Mouse (Mus musculus): Measurements from ENCODE around the gene Krtap4-8.
"Not testable (repeated sequence)": the region's sequence is repeated elsewhere in the genome, so short reads cannot be mapped to it uniquely, and the experiment has no call there.

Krtap4-8 gene

DNA sequence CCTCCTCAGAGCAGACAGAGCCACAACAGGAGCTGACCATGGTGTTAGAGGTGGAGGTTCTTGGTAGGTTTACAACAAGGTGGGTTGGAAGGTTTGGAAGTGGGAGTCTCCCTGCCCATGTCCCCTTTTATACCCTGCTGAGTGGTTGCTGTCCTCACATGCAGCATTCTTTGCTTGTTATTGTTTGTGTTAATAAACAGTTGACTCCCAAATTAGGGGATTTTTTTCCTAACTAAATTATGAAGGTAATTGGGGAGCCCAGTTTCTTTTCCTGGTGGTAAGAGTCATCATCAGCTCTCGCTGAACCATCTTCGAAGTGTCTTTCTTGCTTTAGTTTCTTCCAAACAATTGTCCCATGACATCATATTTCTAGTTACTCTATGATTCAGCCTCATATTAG is at the start of gene Krtap4-8:
TSS of gene Krtap4-8 (minus strand) at position 101 of the 400 bp plus-strand sequence.
- DNase-seq, result no peak

DNA sequence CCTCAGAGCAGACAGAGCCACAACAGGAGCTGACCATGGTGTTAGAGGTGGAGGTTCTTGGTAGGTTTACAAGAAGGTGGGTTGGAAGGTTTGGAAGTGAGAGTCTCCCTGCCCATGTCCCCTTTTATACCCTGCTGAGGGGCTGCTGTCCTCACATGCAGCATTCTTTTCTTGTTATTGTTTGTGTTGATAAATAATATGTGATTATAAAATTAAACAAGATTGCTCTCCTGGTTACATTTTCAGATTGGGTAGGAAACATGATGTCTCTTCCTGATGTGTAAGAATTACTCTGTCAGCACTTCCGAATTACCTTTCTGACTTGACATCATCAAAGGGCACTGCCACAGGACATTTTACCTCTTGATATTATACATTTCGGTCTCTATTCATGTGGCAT is 35.1 kb upstream of the Krtap4-8 start, which contains the start of gene Gm11564:
TSS of gene Gm11564 (minus strand) at position 101 of the 400 bp plus-strand sequence.
- not testable (repeated sequence) for DNase-seq

GRCm38 (mm10) chr11:99809792-99810191 is 29.3 kb upstream of the Krtap4-8 start, which contains the start of gene Krtap4-13:
Gene Krtap4-13, minus strand, starts transcription at chr11:99809892.
- DNase-seq, result not testable (repeated sequence)

- DNase-seq, result not testable (repeated sequence)
Observed at GRCm38 (mm10) chr11:99804346-99804745, 23.8 kb upstream of the Krtap4-8 start, which contains the start of gene Gm11554. Gene Gm11554, minus strand, starts transcription at chr11:99804446.

- DNase-seq, result not testable (repeated sequence)
Observed at GRCm38 (mm10) chr11:99798832-99799231, 18.3 kb upstream of the Krtap4-8 start, which contains the start of gene Gm11569. Gene Gm11569, minus strand, starts transcription at chr11:99798932.

- DNase-seq, result no peak
Observed at GRCm38 (mm10) chr11:99793367-99793766, 12.9 kb upstream of the Krtap4-8 start, which contains the start of gene Gm11596. Gene Gm11596, minus strand, starts transcription at chr11:99793467.

DNA sequence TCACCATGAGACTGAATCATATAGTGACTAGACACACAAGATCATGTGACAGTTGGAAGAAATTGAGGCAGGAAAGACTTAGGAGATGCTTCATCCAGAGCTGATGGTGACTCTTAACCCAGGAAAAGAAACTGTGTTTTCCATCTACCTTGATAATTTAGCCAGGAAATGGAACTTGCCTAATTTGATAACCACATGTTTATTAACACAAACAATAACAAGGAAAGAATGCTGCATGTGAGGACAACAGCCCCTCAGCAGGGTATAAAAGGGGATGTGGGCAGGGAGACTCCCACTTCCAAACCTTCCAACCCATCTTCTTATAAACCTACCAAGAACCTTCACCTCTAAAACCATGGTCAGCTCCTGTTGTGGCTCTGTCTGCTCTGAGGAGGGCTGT is 4.4 kb upstream of the Krtap4-8 start, which contains the start of gene Krtap4-9:
TSS of gene Krtap4-9 (plus strand) at position 301 of the 400 bp plus-strand sequence.
- not testable (repeated sequence) for DNase-seq

- no peak for DNase-seq
Observed at GRCm38 (mm10) chr11:99778401-99778800, 2.1 kb downstream of the Krtap4-8 start.

DNA sequence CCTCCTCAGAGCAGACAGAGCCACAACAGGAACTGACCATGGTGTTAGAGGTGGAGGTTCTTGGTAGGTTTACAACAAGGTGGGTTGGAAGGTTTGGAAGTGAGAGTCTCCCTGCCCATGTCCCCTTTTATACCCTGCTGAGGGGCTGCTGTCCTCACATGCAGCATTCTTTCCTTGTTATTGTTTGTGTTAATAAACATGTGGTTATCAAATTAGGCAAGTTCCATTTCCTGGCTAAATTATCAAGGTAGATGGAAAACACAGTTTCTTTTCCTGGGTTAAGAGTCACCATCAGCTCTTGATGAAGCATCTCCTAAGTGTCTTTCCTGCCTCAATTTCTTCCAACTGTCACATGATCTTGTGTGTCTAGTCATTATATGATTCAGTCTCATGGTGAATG is 7.7 kb downstream of the Krtap4-8 start, which contains the start of gene Gm11595:
TSS of gene Gm11595 (minus strand) at position 101 of the 400 bp plus-strand sequence.
- not testable (repeated sequence) for DNase-seq

DNA sequence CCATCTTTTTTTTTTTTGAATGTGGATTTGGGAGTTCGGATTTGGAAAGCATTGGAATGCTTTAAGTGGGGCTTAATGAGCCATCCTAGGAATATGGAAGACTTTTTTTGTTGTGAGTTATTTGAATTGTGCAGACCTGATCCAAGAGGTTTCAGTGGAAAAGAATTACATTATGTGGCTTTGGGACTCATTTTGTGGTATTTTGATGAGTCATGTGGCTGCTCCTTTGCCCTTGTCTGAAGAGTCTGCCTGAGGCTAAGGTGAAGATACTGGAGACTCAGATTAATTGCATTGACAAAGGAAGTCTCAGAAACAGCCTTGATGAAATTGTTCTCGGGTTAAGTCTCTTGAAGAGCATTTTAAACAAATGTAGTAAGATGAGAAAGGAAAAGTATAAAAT is 12.1 kb downstream of the Krtap4-8 start:
- DNase-seq, result no peak

GRCm38 (mm10) chr11:99758877-99759276 is 21.6 kb downstream of the Krtap4-8 start:
- DNase-seq, result no peak

DNA sequence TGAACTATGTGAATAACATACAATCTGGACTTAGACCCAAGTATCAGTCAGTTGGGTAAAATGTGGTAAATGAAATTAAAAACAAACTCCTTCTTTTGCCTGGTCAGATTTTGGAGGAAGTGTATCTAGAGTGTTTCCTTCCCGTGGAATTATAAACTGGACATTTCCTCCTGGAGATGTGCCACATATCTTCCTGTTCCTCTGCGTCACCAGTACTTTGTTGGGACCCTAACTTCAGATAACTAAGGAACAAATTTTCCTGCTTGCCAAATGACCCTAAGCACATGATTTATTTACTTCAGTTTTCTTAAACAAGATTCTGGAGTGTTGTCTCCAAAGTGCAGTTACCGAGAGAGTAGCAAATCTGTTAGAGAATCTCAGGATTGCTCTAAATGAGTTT is 36.5 kb downstream of the Krtap4-8 start:
- DNase-seq, result peak; percentile 7

DNA sequence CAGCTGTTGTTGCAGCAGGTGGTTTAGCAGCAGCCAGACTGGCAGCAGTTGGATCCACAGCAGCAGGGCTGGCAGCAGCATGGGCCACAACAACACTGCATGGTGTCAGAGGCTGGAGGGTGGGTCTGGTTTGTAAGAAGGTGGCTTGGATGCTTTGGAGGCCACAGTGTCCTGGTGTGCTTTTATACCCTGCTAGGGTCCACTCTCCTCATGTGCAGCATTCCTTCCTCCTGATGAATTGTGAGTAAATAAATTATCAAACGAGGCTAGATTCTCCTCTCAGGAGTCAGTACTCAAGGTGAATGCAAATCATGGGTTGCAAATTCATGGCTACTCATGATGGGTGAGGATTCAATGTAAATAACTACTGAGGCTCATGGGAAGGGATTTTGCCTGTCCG is 46.3 kb downstream of the Krtap4-8 start, which contains the start of gene Gm14180:
TSS of gene Gm14180 (minus strand) at position 101 of the 400 bp plus-strand sequence.
- no peak for DNase-seq
